Mouse (Mus musculus) layer of hippocampus, adult 9-11 months (tissue): ENCODE results near the gene RPS10-NUDT3.

Experiments
- DNase-seq: peaks from one replicate; pipeline ENCODE4 v3.0.0; 2022

Gene RPS10-NUDT3

DNA sequence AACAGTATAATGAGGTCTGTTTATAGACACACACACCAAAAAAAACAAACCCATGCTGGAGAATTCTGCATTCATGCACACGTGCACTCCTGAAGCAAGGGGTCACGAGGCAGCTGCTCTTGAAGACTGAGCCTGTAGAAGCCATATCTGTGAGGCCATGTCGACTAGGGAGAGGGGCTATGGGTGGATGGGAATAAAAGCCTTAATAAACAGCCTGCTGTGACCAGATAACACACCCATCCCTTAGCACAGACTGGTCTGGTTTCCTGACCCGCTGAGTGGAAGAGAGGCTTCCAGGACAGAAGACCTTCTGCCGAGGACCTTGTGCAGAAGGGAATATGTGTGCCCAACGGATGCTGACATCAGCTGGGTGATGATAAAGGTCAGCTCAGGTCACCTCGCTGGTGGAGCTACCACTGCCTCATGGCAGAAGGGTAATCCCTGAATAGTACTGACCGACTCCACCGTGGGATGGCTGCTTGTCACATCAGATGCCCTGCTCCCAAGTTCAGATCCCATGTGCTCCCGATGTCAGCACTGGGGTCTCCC, 61.2 kb downstream of the RPS10-NUDT3 start:
- DNase-seq = no peak

DNA sequence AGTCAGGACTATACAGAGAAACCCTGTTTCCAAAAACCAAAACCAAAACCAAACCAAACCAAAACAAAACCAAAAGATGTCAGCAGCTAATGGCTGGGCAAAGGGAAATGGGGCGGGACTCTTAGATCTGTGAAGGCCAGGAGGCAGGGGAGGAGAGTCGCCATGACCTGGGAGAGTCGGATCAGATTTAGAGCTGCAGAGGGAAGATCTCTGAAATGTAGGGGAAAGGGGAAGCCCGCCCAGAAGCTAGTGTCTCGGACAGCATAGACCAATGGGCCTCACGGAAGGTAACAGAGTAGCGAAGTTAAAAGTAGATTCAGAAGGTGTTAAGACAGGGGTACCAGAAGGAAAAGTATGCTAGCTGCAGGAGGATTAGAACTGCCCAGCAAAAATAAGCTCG, 63.7 kb downstream of the RPS10-NUDT3 start:
- DNase-seq = no peak

DNA sequence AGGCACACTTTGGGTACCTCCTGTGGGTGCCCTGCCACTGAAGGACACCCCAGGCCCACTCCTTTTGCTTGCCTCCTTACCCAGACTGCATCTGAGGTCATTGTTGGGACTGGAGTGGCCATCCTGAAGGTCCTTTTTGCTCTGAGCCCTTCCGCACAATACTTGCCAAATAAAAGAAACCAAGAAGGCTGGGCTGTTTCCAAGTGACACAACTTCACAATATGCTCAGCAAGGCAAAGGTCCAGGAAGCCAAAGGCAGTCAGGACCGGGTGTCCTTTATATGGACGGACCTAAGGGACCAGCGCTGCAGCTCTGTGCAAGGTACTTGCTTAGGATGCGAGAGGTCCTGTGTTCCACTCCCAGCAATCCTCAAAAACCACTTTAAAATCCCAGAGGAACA, 66.8 kb downstream of the RPS10-NUDT3 start:
- DNase-seq = no peak

DNA sequence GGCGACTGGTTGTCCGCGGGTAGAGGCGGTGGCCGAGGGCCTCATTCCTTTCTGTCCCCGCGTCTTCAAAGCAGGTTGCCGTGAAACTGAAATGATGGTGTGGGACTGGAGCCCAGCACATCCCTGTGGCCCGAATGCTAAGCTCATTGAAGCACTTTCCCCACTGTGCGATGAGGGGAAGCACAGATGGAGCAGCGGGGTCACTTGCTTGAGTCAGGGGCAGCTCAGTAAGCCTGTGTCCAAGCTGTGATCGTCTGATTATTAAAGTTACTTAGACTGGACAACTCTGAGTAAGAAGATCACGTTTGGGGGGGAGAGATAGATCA, 69.1 kb downstream of the RPS10-NUDT3 start:
- DNase-seq = no peak

DNA sequence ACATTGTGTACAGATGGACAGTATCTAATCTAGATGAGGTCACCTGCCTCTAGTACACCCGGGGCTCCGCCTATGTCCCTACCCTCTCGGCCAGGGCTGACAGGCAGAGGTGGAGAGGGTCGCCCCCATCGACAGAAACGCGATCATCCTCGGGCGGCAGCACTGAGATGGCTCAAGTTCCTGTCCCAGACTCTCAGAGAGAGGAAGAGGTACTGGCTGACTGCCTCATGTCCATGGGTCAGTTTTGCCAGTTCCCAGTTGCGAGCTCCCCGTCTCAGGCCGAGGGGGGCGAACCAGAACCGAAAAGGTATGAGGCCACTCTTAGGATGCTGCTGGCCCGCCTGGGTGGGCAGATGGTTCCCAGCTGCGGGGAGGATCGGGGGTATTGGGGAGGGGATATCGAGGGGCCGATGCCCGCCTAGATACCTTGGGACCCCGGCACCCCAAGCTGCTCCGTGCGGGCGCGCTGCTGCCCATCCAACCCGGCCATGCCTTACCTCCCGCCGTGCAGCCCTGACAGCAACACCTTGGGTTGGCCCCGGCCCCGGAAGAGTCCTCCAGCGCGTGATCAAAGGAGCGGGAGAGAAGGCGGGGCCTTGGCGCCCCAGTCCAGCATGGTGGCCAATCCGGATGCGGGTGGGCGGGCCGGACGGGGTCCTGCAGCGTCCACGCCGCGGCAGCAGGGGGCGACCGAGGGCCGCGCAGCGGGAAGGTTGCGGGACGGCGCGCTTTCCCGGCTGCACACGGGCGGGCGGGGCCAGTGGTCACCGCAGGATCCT, 69.7 kb downstream of the RPS10-NUDT3 start, which contains the start of gene AI413582:
AI413582 (minus strand) TSS at position 594 of the 779 bp plus-strand sequence.
- DNase-seq = peak; percentile 95

DNA sequence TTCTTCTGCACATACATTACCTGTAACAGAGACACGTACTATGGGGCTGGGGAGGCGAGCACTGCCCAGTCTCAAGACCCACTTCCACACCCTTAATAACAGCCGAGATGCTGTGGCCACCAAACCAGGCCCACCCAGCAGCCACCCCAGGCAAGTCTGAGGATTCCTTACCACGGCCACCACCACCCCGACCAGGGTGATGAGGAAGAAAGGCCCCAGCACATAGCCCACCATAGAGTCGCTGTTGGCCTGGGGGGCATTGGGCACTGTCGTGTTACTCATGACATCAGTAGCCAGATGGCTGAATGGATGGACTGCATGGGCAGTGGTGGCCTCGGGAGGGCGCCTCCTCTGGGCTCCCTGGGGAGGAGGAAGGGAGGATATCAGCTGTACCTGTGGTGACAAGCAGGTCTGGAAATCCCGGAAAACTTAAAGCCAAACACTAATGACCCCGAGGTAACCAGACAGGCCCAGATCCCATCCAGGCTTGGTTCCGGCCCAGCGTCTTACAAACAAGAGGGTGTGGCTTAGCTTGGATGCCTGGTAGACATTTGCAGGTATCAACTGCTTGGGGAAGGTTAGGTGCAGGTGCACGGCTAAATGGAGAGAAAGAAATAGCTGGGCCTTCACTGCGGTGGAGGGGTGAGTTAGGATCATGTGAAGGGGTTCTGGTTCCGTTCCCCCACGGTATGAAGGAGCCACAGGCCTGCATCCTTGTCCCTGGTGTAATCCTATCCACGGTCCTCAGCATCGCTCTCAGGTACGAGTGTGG, 70.4 kb downstream of the RPS10-NUDT3 start:
- no peak for DNase-seq

DNA sequence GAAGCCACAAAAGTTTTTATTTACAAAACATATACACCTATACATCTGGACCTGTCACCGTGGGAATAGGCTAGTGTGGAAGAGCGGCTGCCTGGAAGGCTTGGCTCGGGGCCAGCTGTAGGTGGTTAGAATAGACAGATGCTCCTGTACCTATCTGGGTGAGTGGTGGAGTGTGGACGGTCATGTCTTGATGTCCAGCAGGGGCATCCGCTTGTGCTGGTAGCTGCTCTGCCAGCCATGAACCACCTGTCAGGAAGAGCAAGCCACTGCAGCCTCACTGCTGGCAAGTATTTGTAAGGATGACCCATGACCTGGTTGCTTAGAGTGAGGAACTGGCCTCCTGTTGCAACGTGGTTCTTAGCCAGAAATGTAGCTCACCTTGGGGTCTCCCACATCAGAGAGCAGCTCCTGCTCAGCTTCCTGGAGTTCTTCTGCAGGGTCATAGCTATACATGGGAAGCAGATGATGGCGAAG, 71.2 kb downstream of the RPS10-NUDT3 start:
- DNase-seq = no peak

DNA sequence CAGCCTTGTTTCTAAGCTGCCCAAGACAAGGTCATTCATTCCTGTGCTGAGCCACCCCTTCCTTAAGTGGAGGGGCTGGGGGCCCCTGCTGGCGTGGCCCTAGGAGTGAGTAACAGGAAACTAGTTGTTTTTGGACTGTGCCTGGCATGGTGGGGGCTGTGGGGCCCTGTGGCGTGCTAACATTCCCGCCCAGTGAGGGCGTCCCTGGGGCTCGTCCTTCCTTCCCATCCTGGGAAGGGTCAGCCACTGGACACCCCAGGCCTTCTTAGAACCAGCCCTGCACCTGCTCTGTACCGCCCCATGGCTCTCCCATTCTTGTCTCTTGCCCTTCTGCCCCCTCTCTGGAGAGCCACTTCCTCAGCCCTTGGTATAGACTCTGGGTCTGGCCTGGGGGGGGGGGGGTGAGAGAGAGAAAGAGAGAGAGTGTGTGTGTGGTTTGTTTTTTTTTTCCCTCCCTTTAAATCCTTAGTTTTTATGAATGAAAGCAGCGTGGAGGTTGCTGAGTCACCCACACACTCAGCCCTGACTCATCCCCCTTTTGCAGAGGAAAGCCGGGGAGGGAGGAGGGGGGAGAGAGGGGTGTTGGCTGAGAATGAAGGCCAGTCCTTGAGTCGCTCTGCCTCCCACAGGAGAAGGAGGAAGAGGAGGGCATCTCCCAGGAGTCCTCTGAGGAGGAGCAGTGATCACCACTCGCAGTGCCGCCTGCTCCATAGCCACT, 73.1 kb downstream of the RPS10-NUDT3 start:
- DNase-seq = peak; percentile 67

DNA sequence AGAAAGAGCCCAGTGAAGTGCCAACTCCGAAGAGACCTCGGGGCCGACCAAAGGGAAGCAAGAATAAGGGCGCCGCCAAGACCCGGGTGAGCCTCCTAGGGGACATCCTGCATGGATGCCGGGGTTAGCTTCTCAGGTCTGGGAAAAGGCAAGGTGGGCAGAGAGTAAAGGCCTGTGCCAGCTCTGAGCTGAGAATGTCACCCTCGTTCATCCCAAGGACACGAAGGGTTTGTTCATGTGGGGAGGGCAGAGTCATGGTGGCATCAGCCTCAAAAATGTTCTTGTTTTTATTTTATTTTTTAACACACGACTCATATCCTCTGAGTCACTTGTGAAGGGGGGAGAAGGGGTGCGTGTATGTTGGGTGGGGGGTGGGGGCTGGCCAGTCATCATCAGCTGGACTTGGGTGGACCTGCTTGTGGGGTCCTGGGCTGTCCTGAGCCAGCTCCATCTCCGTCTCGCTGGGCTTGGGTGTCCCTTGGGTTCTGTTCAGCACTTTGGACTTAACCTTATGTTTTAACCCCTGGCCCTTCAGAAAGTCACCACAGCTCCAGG, 74.0 kb downstream of the RPS10-NUDT3 start:
- no peak for DNase-seq

DNA sequence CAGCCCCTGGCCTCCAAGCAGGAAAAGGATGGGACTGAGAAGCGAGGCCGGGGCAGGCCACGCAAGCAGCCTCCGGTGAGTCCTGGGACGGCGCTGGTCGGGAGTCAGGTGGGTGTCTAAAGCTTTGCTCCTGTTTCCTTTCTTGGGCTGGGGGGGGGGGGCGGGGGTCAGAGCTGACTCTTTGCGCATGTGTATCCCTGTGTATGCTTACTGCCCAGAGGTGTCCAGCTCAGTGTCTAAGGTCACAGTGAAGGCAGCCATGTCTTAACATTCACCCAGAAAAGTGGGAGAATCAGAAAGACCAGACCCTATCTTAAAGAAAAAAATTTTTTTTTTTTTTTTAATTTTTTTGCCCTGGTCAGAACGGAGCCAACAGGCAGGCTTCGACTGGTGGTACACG, 75.4 kb downstream of the RPS10-NUDT3 start:
- no peak for DNase-seq

DNA sequence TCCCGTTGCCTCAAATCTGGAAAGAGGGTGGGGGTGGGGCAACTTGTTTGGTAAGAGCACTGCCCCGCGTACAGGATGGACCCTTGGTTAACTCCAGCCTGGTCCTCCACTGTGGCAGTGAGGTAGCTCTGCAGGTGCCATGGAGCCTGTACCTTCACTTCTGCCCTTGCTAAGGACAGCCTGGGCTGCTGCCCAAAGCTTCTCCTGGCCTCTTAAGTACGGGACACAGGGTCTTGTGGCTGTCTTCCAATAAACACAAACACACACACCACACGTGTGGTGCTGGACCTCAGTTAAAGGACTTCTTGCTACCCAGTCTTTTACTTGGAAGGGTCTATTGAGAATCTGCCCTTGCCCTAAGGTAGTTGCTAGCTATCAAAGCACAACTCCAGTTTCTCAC, 76.2 kb downstream of the RPS10-NUDT3 start:
- no peak for DNase-seq

DNA sequence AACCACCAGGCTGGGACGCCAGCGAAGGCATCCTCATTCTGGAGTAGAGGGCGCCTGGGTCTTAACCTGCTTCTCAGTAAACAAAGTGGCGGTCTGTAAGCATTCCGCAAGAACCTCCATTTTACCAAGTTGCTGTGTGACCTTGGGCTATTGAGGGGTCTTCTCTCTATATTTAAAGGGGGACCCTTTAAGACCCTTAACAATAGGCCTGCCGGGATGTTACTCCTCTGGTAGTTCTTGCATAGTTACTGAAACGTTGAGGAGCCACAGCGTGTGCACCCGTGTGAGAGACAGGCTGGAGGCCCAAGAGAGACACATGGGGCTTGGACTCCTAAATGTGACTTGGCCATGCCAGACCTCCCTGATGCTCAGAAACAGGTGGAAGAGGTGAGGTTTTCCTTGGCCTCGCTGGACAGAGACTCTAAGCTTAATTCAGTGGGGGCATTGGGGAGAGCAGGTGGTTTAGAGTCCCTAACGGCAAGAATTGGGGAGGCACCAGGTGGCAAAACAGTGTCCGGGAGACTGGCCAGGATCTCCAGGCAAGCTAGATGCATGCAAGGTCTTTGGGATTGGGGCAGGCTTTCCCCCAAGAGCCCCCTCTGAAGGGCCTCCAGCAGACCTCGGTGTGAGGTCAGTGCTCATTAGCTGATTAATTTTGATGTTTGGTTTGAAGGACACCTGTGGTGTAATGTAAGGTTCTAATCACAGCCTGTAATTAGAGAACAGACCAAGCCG, 76.9 kb downstream of the RPS10-NUDT3 start:
- DNase-seq = no peak

DNA sequence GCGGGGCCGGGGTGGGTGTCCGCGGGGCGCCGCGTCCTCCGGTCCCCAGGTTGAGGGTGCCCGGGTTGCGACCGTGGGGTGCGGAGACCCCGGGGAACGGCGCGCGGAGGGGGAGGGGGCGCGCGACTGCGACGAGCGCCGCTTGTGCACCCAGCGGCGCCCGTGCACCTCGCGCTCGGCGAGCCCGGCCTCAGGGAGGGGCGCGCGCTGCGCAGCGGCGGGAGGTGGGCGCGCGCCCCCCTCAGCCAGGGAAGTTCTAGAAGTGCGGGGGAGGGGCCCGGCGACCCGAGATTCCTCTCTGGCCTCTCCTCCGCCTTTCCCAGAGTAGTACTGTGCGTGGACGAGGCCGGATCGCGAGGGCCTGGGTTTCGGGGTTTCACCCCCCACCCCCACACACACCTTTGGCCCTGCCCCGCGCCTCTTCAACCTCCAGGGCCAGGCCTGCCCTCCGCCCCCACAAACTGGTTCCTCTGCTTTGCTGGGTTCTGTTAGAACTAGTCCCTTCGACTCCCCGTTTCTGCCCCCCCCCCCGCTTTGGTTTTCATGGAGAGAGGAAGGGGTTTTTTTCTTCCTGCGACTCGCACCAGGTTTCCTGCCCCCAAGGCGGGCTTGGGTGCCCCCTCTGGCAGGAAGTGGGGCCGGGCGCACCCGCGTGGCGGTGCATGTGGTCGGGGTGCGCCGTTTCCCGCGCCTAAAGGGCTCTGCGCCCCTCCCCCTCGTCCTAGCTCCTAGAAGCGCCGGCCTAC, 77.7 kb downstream of the RPS10-NUDT3 start:
- peak; percentile 42 for DNase-seq

DNA sequence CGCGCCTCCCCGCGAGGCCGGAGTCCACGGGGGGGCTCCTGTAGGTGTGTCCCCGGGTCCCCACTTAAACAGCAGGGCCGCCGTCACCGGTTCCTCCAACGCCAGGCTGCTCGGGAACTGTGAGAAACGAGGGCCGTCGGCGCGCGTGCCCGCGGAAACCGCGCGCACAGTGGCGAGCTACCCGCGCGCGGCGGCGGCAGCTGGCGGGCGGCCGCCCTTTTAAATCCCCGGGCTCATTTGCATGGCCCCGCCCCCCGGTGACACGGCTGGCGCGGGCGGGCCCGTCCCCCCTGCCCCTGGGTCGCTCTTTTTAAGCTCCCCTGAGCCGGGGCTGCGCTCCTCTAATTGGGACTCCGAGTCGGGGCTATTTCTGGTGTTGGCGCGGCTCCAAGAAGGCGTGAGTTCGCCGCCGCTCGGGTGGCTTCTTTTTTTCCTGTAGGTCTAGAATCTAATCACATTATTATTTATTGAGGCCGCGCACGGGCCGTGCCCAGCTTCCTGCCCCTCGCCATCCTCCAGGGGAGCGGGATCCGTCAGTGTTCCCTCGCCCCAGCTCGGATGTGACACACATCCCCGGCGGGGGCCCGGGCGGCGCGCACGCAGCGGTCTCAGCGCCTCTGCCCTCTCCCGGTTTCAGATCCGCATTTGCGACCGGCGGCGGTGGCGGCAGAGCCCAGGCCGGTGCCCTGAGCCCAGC, 78.6 kb downstream of the RPS10-NUDT3 start, which contains the start of gene Hmga1:
Hmga1 (plus strand) TSS at position 183 of the 697 bp plus-strand sequence.
- DNase-seq = peak; percentile 84

DNA sequence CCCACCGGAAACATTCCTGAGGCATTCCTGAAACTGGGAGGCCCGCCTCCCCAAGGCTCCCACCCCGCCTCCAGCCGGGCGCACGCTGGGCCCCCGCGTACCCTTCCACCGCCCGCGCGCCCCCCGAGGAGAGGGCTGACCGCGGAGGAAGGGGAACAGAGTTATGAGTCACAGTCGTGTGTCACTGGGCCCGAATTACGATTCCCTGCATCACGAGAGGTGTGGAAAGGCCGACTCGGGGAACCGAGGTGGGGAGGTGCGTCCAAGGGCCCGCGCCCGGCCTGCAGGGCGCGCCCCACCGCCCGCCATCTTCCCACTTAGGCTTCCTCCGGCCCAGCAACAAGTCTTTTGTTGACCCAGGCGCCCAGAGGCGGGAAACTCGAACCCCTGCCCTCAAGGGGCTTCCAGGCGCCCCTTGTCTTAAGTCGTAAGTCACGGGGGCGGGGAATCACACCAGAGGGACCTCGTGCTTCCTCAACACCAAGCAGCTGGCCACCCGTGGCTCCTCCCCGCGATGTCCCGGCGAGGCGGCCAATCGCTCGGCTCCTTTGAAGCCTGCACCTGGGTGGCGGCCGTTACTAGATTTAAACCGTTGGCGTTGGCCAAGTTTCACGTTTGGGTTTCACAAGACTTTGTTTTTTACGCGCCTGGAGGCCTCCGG, 79.4 kb downstream of the RPS10-NUDT3 start:
- DNase-seq = peak; percentile 53

DNA sequence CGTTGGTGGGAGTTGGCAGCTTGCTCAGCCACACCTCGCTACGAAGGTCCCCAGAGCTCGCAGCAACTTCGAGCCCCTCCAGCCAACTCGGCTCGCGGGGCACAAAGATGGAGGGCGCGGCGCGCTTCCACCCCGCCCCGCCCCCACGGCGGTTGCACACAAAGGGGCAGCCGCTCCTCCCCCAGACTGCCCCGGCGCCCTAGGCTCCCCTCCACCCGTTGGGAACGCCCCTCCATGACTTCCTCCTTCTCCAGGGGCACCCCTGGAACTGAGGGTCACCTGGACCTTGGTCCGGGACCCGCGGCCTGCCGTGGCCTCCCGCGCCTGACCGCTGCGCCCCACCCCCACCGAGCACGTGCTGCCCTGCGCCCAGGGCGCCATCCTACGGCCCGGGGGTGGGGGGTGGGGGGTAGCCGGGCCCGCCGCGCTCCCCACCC, 79.9 kb downstream of the RPS10-NUDT3 start:
- no peak for DNase-seq

DNA sequence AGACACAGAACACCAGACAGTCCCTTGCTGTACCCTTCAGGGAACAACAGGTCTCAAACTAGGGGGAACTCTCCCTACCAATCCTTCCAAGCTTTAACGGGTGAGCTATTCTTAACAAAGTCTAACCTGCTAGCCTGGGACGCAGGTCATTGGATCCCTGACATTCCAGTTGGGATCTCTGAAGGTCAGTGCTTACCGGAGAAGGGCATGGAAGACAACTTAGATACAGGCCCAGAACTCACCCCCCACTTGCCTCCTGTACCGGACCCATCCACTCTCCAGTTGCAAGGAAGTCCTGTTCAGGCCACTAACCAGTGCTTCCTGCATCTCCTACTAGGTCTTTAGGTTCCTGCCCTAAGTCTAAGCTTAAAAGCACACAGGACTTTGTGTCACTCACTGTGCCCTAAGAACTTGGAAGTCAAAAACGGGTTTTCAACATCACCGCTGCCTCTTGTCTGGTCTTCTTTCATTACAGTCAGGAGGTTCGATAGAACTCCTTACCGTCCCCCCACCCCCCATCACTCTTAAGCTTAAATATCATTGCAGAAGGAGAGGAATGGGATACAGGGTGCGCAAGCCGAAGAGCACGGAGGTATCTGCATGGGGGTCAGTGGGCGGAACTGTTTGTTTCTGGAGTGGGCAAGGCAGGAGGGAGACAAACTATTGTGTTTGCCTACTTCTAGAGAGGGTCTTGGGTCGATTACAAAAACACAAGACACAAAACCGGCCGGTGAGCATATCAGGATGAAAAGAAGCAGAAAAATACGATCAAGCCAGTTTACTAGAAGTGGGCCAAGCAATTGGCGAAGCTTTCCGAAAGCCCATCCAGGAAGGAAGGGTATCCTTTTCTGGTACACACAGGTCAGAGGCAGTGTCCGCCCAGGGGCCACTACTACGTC, 80.7 kb downstream of the RPS10-NUDT3 start:
- DNase-seq = no peak

DNA sequence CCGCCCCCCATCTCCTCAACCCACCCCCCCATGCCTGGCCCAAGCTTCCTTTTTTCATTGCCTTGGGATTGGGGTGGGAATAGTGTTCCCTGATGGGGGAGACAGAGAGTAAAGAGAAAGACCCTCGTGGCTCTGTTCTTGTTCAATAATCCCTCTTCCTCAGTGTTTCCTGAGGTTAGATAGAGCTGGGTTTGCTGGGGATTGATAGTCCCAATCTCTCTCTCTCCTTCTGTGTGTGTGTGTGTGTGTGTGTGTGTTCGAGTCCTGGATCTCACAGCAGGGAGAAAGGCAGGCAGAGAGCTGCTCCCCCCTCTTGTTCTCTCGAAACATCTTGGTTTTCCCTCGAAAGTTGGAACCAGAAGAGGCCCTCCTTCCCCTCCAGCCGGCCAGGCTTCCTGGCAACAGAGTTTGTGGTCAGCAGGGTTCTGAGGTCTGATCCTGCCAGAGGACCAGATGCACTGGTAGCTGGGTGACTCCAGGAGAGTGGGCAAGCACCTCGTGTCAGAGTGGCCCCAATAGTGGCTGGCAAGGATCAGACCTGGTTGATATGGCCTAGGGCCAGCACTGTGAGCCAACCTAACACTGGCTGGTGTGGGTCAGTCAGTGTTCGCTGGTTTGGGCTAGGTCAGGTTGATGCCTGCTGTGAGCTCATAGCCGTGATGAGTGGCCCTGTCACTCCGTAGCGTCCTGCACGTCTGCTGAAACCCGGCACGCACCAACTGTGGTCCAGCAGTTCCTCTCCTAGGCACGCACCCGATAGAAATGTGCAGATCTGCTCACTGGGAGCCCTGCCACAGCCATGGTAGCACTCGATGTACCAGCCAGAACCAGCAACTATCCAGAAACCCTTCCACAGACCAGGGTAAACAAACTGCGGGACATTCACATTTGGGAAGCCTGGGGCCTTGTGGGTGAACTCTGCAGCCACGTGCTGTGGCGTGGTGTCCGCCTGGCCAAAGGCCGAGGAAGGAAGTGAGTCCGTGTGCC, 82.5 kb downstream of the RPS10-NUDT3 start:
- no peak for DNase-seq
